Mouse (Mus musculus): Measurements from ENCODE around the gene Gm3404. TPM values are rescaled to one million over a fixed set of nuclear protein-coding genes. Genes with fewer than 3 reads are reported as not detected.

The Gm3404 gene
- polyA plus RNA-seq, 1 experiment: not detected

- Histone ChIP-seq H3K4me3 (ENCODE audit: insufficient read depth, low read length) (no peak overlapping the region), H3K4me1 (ENCODE audit: control insufficient read depth, insufficient read depth, low read length) (no peaks in the 10 kb centered on the region), H3K27ac (ENCODE audit: insufficient read depth, low read length) (no peak overlapping the region)
- no peak for TF ChIP-seq POLR2A (IDR thresholded peaks at IDR 0.05; ENCODE audit: low read depth, low read length)
- TF ChIP-seq CTCF (IDR thresholded peaks at IDR 0.05; ENCODE audit: borderline replicate concordance, insufficient read depth, low read length): no peak
These were observed 51.1 kb downstream of the Gm3404 start for GRCm38 (mm10) chr5:146576668-146577067.

Other genes with a start within 250 kb of the Gm3404 start
- 9.1 and 10.6 TPM in 2 replicates for gene Wasf3, start 140.8 kb upstream of the Gm3404 start, polyA plus RNA-seq (2011; ENCODE audit: insufficient read length, low read depth, missing spikeins)
- gene Gm6408, start 43.8 kb upstream of the Gm3404 start, polyA plus RNA-seq (2011; ENCODE audit: insufficient read length, low read depth, missing spikeins): not detected in 2 replicates
- not detected in 2 replicates for gene Gm6370, start 34.4 kb upstream of the Gm3404 start, polyA plus RNA-seq (2011; ENCODE audit: insufficient read length, low read depth, missing spikeins)
- gene 4930449I24Rik, start 23.4 kb upstream of the Gm3404 start, polyA plus RNA-seq (2011; ENCODE audit: insufficient read length, low read depth, missing spikeins): not detected in 2 replicates
- not detected in 2 replicates for gene Gm3402, start 11.7 kb upstream of the Gm3404 start, polyA plus RNA-seq (2011; ENCODE audit: insufficient read length, low read depth, missing spikeins)
- gene Gm3409, start 11.8 kb downstream of the Gm3404 start, polyA plus RNA-seq (2011; ENCODE audit: insufficient read length, low read depth, missing spikeins): not detected in 2 replicates
- gene Gm3415, start 30.3 kb downstream of the Gm3404 start, polyA plus RNA-seq (2011; ENCODE audit: insufficient read length, low read depth, missing spikeins): not detected in 2 replicates
- not detected in 2 replicates for gene Gpr12, start 59.4 kb downstream of the Gm3404 start, polyA plus RNA-seq (2011; ENCODE audit: insufficient read length, low read depth, missing spikeins)

All from embryonic fibroblast, embryonic 13.5 days (primary cell).